Mouse (Mus musculus) liver, embryonic 14.5 days (tissue): ENCODE results near the gene Pde4d. TPM values are rescaled to one million over a fixed set of nuclear protein-coding genes. Genes with fewer than 3 reads are reported as not detected.
A peak's percentile ranks its signal among the peaks of the same experiment; 100 is the strongest.

Experiments
- ATAC-seq: fragments of 200-750 bp; cut with Nextera tagmentation; 2 replicates; pipeline ENCODE4 v1.8.0; 2017; ENCODE audit warnings: moderate number of reproducible peaks, mild to moderate bottlenecking, moderate library complexity; ENCODE audit not compliant: insufficient read depth
- DNase-seq, 3 experiments: peaks; one replicate each; pipeline ENCODE4 v3.0.0-alpha.2; 2012 to 2013; ENCODE audit warnings: low read depth in 3 of 3, low spot score in 3 of 3
- H3K27ac ChIP-seq: fragments of 300-500 bp; sonication (generic); 2 replicates; pipeline ENCODE4 v1.5.1; 2014; ENCODE audit warnings: moderate library complexity, mild to moderate bottlenecking, control low read depth, inconsistent platforms
- H3K27me3 ChIP-seq: fragments of 300-500 bp; sonication (generic); 2 replicates; pipeline ENCODE4 v1.6.1; 2014; ENCODE audit warnings: mild to moderate bottlenecking, low read length, moderate library complexity; ENCODE audit not compliant: control insufficient read depth, insufficient read depth
- H3K36me3 ChIP-seq: fragments of 300-500 bp; sonication (generic); replicated peaks from 2 replicates; pipeline ENCODE4 v1.6.1; 2014; ENCODE audit warnings: low read depth; ENCODE audit not compliant: control insufficient read depth, insufficient read depth
- H3K4me1 ChIP-seq, 2 experiments: fragments of 200-500 bp in 1 of 2; fragments of 300-500 bp in 1 of 2; sonication (generic) in 1 of 2; replicated peaks; 2 replicates each; pipeline ENCODE4 v1.6.1; 2012 to 2014; ENCODE audit warnings: antibody characterized with exemption in 1 of 2, inconsistent platforms in 1 of 2, low read length in 1 of 2; ENCODE audit not compliant: control insufficient read depth in 2 of 2, insufficient read depth in 2 of 2
- H3K4me2 ChIP-seq: fragments of 300-500 bp; sonication (generic); 2 replicates; pipeline ENCODE4 v1.6.1; 2014; ENCODE audit warnings: low read depth, mild to moderate bottlenecking, control low read depth, moderate library complexity
- H3K4me3 ChIP-seq, 2 experiments: fragments of 200-500 bp in 1 of 2; fragments of 300-500 bp in 1 of 2; sonication (generic) in 1 of 2; 2 replicates each; pipeline ENCODE4 v1.5.1; 2012 to 2014; ENCODE audit warnings: low read depth in 2 of 2, low read length in 2 of 2, mild to moderate bottlenecking in 2 of 2, control low read depth in 1 of 2, inconsistent platforms in 1 of 2, moderate library complexity in 1 of 2; ENCODE audit not compliant: insufficient read depth in 1 of 2
- H3K9ac ChIP-seq: fragments of 300-500 bp; sonication (generic); replicated peaks from 2 replicates; pipeline ENCODE4 v1.6.1; 2014; ENCODE audit warnings: mild to moderate bottlenecking, control low read depth, moderate library complexity
- H3K9me3 ChIP-seq: fragments of 300-500 bp; sonication (generic); 2 replicates; pipeline ENCODE4 v1.6.1; 2016; ENCODE audit warnings: low read length, mixed read lengths; ENCODE audit not compliant: control insufficient read depth
- CTCF ChIP-seq: IDR thresholded peaks from 2 replicates; pipeline ENCODE4 v1.5.1; 2016; ENCODE audit warnings: antibody characterized with exemption, low read depth, control low read depth
- EP300 ChIP-seq: IDR thresholded peaks from 2 replicates; pipeline ENCODE4 v1.6.1; 2016; ENCODE audit warnings: antibody characterized with exemption, low read depth
- WGBS: fragments of 180-500 bp; shearing (Covaris S2); extraction: QIAGEN DNeasy Blood & Tissue Kit; methylation state at CpG from one replicate; pipeline ENCODE4 v1.1.7; 2014; ENCODE audit not compliant: insufficient replicate concordance; 5-methylcytosine and 5-hydroxymethylcytosine counted together
- polyA plus RNA-seq, 2 experiments: library from polyadenylated mRNA; depleted of rRNA in 1 of 2; stranded (reverse) in 1 of 2; unstranded in 1 of 2; fragments of >200 nt; fragmentation: Nextera tagmentation in 1 of 2; extraction: Ambion mirVana in 1 of 2; gene quantifications; 2 replicates each; pipeline versions ENCODE4 v1.2.1 to v1.2.3; 2012 to 2014

The Pde4d gene
- polyA plus RNA-seq, 2 experiments = 4.9 to 8.6 TPM

DNA sequence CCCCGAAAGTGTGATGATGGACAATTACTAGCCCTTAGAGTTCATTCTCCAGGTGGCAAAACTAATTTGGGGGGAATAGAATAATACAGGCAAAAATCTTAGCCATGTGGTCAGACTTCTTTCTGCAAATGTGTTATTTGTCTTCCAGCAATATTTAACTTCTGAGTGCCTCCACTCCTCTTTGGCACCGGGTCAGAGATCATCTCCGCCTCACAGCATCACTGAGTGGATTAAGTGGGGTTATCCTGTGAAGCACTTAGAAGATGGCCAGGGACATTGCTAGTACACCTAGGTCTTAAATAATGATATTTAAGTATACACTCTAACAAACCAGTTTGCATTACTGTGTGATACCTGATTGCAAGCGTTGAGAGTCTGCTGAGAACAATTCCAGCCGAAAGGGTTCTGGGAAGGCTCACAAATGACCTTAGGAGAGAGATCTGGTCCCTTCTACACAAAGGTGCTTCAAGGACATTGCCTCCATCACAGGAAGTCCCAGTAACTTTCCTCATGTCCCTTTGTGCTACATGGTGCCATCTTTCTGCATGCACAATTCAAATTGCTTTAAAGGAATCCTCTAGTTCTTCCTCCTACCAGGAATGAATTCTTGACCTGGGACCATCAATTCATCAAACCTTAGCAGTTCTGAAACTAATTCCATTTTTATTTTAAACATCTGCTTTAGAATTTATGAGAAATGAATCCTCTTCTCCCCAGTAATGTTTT lies 989.9 kb downstream of the Pde4d start:
- H3K36me3 ChIP-seq = no peaks in the 10 kb centered on the region
- WGBS = 62% methylated on average over 5 of the region's 5 CpGs
- H3K27me3 ChIP-seq = no peaks in the 10 kb centered on the region
- H3K9ac ChIP-seq = no peak overlapping the region
- H3K4me2 ChIP-seq = no peak overlapping the region; the same call in 1 of the 2 replicates
- ATAC-seq = no peak
- H3K9me3 ChIP-seq = no peaks in the 10 kb centered on the region
- H3K4me1 ChIP-seq = no peaks in the 10 kb centered on the region
- no peak for TF ChIP-seq CTCF
- no peak for TF ChIP-seq EP300
- H3K27ac ChIP-seq = no peak overlapping the region
- H3K4me3 ChIP-seq = no peak overlapping the region
- DNase-seq = no peak

DNA sequence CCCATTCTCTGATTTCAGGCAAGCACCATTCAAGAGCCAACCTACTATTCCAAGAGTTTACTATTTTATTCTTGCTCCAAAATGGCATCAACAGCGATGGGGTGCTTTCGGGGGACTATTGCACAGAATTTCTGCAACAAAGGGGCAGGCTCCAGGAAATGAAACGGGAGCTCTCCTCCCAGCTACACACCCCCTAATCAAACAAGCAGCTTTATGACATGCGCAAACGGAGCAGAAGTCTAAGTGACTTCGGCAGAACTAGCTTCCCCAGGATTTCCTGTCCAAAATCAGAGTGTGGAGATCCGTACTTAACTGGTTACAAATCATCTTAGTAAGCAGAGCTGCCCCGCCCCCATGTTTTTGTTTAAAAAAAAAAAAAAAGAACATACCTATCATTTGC lies 990.6 kb downstream of the Pde4d start:
- H3K27me3 ChIP-seq = no peaks in the 10 kb centered on the region
- peak overlapping the region; percentile 21 to 35 for H3K4me3 ChIP-seq
- no peak for TF ChIP-seq EP300
- TF ChIP-seq CTCF = no peak
- DNase-seq (peak; percentile 17 to 41 (median 23)), ATAC-seq (peak; percentile 64; the same call in 1 of the 2 replicates)
- H3K9me3 ChIP-seq = no peaks in the 10 kb centered on the region
- H3K36me3 ChIP-seq = no peaks in the 10 kb centered on the region
- H3K9ac ChIP-seq = no peak overlapping the region
- no peak overlapping the region for H3K27ac ChIP-seq
- 2% methylated on average over 8 of the region's 8 CpGs for WGBS
- H3K4me2 ChIP-seq = peak overlapping the region; percentile 37
- no peaks in the 10 kb centered on the region for H3K4me1 ChIP-seq

- no peaks in the 10 kb centered on the region for H3K27me3 ChIP-seq
- no peaks in the 10 kb centered on the region for H3K9me3 ChIP-seq
- peak overlapping the region; percentile 35 to 52 for H3K4me3 ChIP-seq
- DNase-seq = peak in 2 of 3 experiments; percentile 9 to 17
- TF ChIP-seq CTCF = peak; percentile 32; the same call in 1 of the 2 replicates
- TF ChIP-seq EP300 = no peak
- ATAC-seq = peak; percentile 71
- H3K36me3 ChIP-seq = no peaks in the 10 kb centered on the region
- WGBS = under 1% methylated on average over 12 of the region's 12 CpGs
- peak overlapping the region; percentile 37 for H3K4me2 ChIP-seq
- H3K4me1 ChIP-seq = no peaks in the 10 kb centered on the region
- H3K9ac ChIP-seq = no peak overlapping the region
- no peak overlapping the region for H3K27ac ChIP-seq
These were observed 991.1 kb downstream of the Pde4d start for GRCm38 (mm10) chr13:109440881-109441280.

GRCm38 (mm10) chr13:109441401-109441973 lies 991.7 kb downstream of the Pde4d start:
- DNase-seq (no peak), ATAC-seq (no peak)
- Histone ChIP-seq H3K9me3 (no peaks in the 10 kb centered on the region), H3K9ac (no peak overlapping the region), H3K27me3 (no peaks in the 10 kb centered on the region), H3K4me1 (no peaks in the 10 kb centered on the region), H3K27ac (no peak overlapping the region), H3K4me2 (peak overlapping the region; percentile 37), H3K4me3 (peak overlapping the region; percentile 22 to 35; a peak in 2 of 4 replicates), H3K36me3 (no peaks in the 10 kb centered on the region)
- WGBS = 55% methylated on average over 12 of the region's 12 CpGs
- no peak for TF ChIP-seq EP300
- TF ChIP-seq CTCF = no peak

GRCm38 (mm10) chr13:109446138-109446537 lies 996.4 kb downstream of the Pde4d start:
- no peak overlapping the region for H3K4me2 ChIP-seq
- no peak overlapping the region for H3K4me3 ChIP-seq
- H3K9me3 ChIP-seq = no peaks in the 10 kb centered on the region
- H3K9ac ChIP-seq = no peak overlapping the region
- H3K27ac ChIP-seq = no peak overlapping the region
- no peaks in the 10 kb centered on the region for H3K4me1 ChIP-seq
- no peaks in the 10 kb centered on the region for H3K27me3 ChIP-seq
- DNase-seq (no peak), ATAC-seq (no peak)
- TF ChIP-seq CTCF (no peak), EP300 (no peak)
- 68% methylated on average over 7 of the region's 7 CpGs for WGBS
- no peaks in the 10 kb centered on the region for H3K36me3 ChIP-seq
